Mouse (Mus musculus) urinary bladder, postnatal 4 days (tissue): ENCODE measurements at regions not wholly inside any gene's neighbourhood (a gene's known extent, or its start where the extent isn't known, plus 50 kb on each side); places are given as distances from the start of the nearest gene placed in this dataset.
"Not testable (repeated sequence)": the region's sequence is repeated elsewhere in the genome, so short reads cannot be mapped to it uniquely, and the experiment has no call there.

Experiments used
- DNase-seq, 2 experiments: peaks; one replicate each; pipeline ENCODE4 v3.0.0; 2021 to 2022; ENCODE audit warnings: low spot score in 2 of 2

- DNase-seq: no peak
These were observed 140.2 kb upstream of the Tbl1xr1 start for GRCm38 (mm10) chr3:21936262-21936603.

GRCm38 (mm10) chr3:21936616-21937015, 139.8 kb upstream of the Tbl1xr1 start:
- DNase-seq: no peak

DNA sequence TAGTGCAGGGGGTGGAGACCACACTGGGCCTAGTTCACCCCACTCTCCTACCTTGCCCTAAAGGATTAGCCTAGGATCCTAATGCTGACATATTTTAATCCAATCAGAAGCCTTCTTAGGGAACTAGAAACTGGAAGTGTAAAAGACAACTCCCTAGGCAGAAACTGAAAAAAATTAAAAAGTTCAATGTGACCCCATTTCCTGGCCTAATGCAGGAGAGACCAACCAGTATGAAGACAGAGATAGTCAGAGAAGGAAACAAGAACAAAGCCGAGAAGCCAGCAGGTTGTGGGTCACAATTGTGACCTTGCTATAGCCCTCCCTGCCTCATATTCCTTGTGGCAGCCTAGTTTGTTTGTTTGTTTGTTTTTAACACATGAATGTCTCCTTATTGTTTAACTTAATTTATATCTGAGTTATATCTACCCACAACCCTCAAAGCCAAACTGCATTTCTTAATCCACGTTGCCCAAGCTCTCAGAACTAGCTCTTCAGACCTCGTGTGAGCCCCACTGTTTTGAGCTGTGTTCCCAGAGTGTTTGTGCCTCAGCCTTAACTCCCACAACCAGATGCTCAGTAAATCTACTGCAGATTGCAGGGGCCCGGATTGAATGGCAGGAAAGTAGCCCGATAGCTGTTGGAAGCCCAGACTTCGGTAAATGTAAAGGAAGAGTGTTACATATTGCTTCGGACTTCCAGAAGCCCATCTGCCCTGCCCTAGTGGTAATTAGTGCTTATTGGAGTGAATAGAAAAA, 139.0 kb upstream of the Tbl1xr1 start:
- no peak for DNase-seq

DNA sequence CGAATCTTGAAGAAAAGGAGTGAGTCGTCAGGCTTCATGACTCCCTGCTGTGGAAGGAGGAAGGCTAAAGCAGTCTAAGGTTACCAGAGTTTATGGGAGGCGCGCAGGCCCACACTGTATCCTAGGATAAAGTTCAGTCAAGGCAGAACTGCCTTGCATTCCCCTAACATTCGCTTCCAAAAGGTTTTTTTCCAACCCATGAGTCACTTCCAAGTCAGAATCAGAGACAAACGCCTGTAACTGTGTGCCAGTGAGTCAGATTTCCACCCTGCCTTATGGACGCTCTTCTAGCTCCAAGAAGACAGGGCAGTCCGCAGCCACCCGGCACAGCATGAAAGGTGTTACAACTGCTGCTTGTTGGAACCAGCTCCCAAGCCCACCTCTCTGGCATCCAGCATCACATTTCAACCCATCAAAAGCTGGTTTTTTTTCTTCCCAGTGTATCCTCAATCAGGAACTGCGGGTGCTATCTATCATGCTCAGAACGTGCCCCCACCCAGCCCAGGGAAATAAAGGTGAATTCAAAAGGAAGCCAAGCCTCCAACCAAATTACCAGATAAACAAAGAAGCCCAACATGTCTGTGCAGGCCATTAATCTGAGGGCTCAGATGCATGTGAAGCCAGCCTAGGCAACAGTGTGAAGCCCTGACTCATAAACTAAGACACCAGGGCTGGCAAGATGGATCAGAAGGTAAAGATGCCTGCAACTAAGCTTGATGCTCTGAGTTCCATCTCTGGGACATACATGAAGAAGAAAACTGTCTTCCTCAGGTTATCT, 138.2 kb upstream of the Tbl1xr1 start:
- DNase-seq: no peak

GRCm38 (mm10) chr3:21939738-21940137, 136.7 kb upstream of the Tbl1xr1 start:
- DNase-seq: no peak

DNA sequence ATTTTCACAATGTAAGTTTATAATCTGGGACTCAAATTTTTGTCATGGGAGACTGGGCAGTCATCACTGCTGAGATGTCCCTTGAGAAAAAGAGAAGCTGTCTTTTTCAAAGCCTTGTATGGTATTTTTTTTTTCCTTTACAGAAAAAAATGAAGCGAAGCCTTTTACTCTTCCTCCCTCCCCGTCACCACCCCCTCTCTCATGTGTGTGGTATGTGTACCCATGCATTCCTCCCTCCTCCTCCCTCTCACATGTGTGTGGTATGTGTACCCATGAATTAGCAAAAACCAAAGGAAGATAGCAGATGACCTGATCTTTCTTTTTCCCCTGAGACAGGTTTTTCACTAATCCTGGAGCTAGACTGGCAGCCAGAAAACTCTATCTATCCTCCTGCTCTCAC, 134.9 kb upstream of the Tbl1xr1 start:
- DNase-seq: no peak

- DNase-seq: no peak
These were observed 133.5 kb upstream of the Tbl1xr1 start for GRCm38 (mm10) chr3:21942912-21943311.

DNA sequence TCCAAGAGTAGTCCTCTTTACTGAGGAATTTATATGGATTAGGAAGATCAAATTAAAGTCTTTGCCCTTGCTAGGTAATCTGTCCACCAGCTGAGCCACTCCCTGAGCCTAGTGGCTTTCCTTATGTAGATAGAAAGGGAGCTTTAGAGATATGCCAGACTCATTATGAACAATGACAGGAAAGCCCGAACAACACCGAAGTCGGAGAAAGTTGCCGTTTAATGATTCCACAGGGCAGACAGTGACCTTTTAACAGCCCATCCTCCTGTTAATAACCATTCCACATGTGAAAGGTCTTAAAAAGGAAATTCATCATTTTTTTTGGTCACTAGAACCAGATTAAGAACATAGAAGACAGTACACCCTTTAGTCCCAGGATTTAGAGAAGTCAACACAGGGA, 130.7 kb upstream of the Tbl1xr1 start:
- no peak for DNase-seq

DNA sequence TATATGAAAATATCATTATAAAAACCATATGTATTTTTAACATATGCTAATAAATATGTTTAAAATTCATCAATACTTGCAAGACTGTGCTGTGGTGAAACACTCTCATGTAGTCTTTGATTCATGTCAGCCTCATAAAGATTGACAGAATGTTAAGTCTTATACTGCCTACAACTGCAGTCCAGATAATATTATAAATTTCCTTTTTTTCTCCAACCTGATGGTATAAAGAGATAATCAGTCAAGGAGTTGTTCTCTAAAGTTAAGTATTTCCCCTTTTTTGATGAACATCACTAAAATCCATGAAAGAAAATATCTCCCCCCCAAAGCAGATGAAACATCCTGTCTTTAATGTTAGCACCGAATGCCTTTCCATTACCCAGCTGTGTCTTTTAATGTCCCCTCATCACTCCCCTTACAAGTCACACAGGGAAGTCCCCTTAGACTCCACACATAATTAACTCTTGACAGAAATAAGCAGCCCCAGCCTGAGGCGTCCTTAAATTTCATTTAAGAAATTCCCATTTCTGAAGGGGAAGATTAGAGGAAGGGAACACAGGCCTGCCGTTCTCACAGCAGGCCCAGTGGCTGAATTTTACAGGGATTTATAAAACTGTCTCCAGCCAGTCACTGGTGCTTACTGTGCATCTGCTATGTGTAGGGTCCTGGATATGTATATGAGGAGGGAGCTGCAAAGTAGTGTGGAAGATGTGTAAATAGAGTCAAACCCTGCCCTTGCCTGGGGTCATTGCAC, 129.0 kb upstream of the Tbl1xr1 start:
- DNase-seq: no peak

GRCm38 (mm10) chr3:21948074-21948659, 128.3 kb upstream of the Tbl1xr1 start:
- DNase-seq: no peak

DNA sequence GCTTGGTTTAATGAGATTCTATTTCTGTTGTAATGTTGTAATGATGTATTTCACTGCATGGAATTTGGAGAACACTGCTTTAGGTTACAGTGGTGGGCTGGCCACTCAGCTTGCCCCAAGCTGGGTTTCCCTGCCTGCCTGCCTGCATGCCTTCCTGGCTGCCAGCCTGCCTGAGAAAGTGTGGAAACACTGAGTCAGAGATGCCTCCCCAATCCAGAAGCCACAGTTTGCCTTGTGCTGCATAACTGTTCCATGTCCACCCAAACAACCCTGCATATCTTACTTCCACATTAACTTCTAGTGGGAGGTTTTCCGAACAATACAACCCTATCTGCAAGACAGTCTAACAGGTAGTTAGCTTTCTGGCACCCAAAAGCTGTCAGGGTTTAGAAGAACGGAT, 127.0 kb upstream of the Tbl1xr1 start:
- DNase-seq: no peak

DNA sequence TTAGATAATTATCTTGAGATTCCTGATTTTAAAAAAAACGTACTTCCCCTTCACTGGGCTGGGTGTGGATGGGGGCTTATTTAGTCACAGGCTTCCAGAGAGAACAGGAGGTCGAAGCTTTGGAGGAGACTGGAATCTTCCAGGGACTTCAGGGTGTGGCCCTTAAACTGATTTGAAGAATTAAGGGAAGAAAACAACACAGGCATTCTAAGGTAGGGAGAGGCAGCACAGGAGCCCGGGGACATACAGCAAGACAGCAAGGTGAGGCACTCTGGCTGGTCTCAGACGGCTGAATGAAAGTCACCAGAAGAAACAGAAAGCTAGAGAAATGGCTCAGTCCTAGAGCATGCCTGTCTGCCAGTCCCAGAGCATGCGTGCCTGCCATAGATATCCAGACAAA, 125.9 kb upstream of the Tbl1xr1 start:
- no peak for DNase-seq

- no peak for DNase-seq
These were observed 124.8 kb upstream of the Tbl1xr1 start for GRCm38 (mm10) chr3:21951446-21952285.

DNA sequence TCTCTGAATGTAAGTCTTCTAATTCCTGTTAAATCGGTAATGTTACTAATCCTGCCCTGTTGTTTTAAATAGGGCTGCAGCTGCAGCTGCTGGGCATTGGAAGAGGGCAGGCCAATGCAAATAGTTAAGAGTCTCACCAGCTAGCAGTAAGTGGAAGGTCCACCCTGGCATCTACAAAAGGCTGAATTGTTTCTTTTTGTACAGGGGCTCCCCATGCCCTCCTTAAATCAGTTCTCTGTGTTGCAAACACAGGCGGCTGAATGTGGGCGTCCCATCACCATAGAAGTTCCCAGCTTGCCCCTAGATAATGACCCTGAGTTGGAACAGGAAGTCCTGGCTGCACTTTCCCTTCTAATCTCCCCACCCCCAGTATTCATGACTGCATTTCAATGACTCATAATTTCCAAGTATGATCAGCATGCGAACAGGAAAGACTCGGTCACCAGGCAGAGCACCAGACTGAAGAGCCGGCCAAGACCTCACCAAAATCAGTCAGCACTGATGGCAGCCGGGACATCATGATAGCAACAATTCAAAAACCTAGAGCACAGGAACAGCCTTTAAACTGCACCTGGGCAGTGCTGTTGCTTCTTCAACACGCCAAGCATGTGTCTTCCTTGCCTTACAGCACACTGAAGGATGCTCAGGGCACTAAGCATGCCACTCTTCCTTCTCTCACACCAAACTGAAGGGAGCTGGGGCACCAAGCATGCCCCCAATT, 123.6 kb upstream of the Tbl1xr1 start:
- peak in 1 of 2 experiments; percentile 30 for DNase-seq

DNA sequence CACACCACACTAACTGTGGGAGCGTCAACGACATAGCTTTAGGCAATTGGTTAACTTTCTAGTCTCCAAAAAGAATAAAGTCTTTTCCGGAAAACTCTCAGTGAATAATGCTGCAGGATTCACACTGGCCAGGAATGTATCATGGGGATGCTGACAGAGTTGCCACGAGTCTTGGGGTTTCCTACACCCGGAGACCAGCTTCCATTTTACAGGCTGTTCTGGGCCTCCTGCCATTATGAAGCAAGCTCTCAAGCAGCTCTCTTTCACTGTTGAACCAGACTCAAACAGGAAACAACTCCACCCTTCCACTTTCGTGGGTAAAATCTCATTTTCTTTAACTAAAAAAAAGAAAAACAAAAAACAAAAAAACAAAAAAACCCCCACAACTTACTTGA, 123.0 kb upstream of the Tbl1xr1 start:
- no peak for DNase-seq

- no peak for DNase-seq
These were observed 120.8 kb upstream of the Tbl1xr1 start for GRCm38 (mm10) chr3:21955681-21956080.

- DNase-seq: not testable (repeated sequence)
These were observed 119.3 kb upstream of the Tbl1xr1 start for GRCm38 (mm10) chr3:21957105-21957504.

GRCm38 (mm10) chr3:21958595-21959286, 117.7 kb upstream of the Tbl1xr1 start:
- no peak for DNase-seq

GRCm38 (mm10) chr3:21961091-21961490, 115.4 kb upstream of the Tbl1xr1 start:
- DNase-seq: no peak

- no peak for DNase-seq
These were observed 114.7 kb upstream of the Tbl1xr1 start for GRCm38 (mm10) chr3:21961746-21962145.
